Mouse (Mus musculus) thymus, adult 2 months (tissue): Measurements from ENCODE around the gene Papss2. TPM values are rescaled to one million over a fixed set of nuclear protein-coding genes. Genes with fewer than 3 reads are reported as not detected.

Experiments
- DNase-seq: peaks from one replicate; pipeline ENCODE4 v3.0.0; 2021
- H3K27ac ChIP-seq: fragments of 200-500 bp; 2 replicates; pipeline ENCODE4 v1.5.1; 2012; ENCODE audit warnings: low read length, control low read depth; ENCODE audit not compliant: control insufficient read depth, insufficient read depth
- H3K27me3 ChIP-seq: fragments of 200-500 bp; 2 replicates; pipeline ENCODE4 v1.6.1; 2012; ENCODE audit warnings: mild to moderate bottlenecking, low read length, moderate library complexity, mixed read lengths; ENCODE audit not compliant: control insufficient read depth, insufficient read depth
- H3K36me3 ChIP-seq: fragments of 200-500 bp; 2 replicates; pipeline ENCODE4 v1.6.1; 2012; ENCODE audit warnings: mild to moderate bottlenecking, low read length, moderate library complexity; ENCODE audit not compliant: control insufficient read depth, insufficient read depth
- H3K4me1 ChIP-seq: fragments of 200-500 bp; replicated peaks from 2 replicates; pipeline ENCODE4 v1.6.1; 2012; ENCODE audit warnings: low read length; ENCODE audit not compliant: control insufficient read depth, insufficient read depth
- H3K4me3 ChIP-seq: fragments of 200-500 bp; 2 replicates; pipeline ENCODE4 v1.5.1; 2012; ENCODE audit warnings: mild to moderate bottlenecking, low read length, control low read depth, moderate library complexity; ENCODE audit not compliant: control insufficient read depth, insufficient read depth
- CTCF ChIP-seq: fragments of 200-500 bp; IDR thresholded peaks from 2 replicates; pipeline ENCODE4 v1.5.1; 2012; ENCODE audit warnings: mild to moderate bottlenecking, control low read depth, low read length, moderate library complexity, borderline replicate concordance; ENCODE audit not compliant: control insufficient read depth, poor library complexity, insufficient read depth; ENCODE audit errors: extremely low read depth
- POLR2A ChIP-seq: fragments of 200-500 bp; IDR thresholded peaks from 2 replicates; pipeline ENCODE4 v1.6.1; 2012; ENCODE audit warnings: mild to moderate bottlenecking, low read length, control low read depth, moderate library complexity; ENCODE audit not compliant: control insufficient read depth, poor library complexity, insufficient read depth; ENCODE audit errors: extremely low read depth
- WGBS: fragments of 180-500 bp; shearing (Covaris S2); methylation state at CpG from one replicate; pipeline ENCODE4 v1.1.7; 2018; 5-methylcytosine and 5-hydroxymethylcytosine counted together
- polyA plus RNA-seq: library from polyadenylated mRNA; depleted of rRNA; stranded (reverse); fragments of >200 nt; gene quantifications from 2 replicates; pipeline ENCODE4 v1.2.3, GENCODE M21; 2012

The Papss2 gene
- polyA plus RNA-seq, 1 experiment = 5.7 TPM

- Histone ChIP-seq H3K4me1 (peaks cover 12% of the 10 kb centered on the region), H3K27ac (no peak overlapping the region), H3K27me3 (no peaks in the 10 kb centered on the region; the same call in 1 of the 2 replicates), H3K4me3 (no peak overlapping the region), H3K36me3 (no peaks in the 10 kb centered on the region)
- TF ChIP-seq POLR2A (no peak), CTCF (no peak)
- DNase-seq = no peak
- 95% methylated on average over 7 of the region's 7 CpGs for WGBS
Measured at GRCm38 (mm10) chr19:32592749-32593148, 2.8 kb upstream of the Papss2 start.

- H3K4me1 ChIP-seq = peaks cover 12% of the 10 kb centered on the region
- 60% methylated on average over 5 of the region's 5 CpGs for WGBS
- TF ChIP-seq POLR2A (no peak), CTCF (no peak)
- H3K36me3 ChIP-seq = no peaks in the 10 kb centered on the region
- H3K27ac ChIP-seq = no peak overlapping the region
- no peaks in the 10 kb centered on the region; the same call in 1 of the 2 replicates for H3K27me3 ChIP-seq
- DNase-seq = no peak
- H3K4me3 ChIP-seq = no peak overlapping the region
Measured at GRCm38 (mm10) chr19:32593870-32594269, 1.7 kb upstream of the Papss2 start.

- peaks cover 12% of the 10 kb centered on the region for H3K4me1 ChIP-seq
- no peaks in the 10 kb centered on the region; the same call in 1 of the 2 replicates for H3K27me3 ChIP-seq
- peak overlapping the region; percentile 71 for H3K4me3 ChIP-seq
- WGBS = 44% methylated on average over 8 of the region's 8 CpGs
- no peak for DNase-seq
- H3K36me3 ChIP-seq = no peaks in the 10 kb centered on the region
- TF ChIP-seq CTCF (no peak), POLR2A (no peak)
- no peak overlapping the region for H3K27ac ChIP-seq
Measured at GRCm38 (mm10) chr19:32595131-32595505, 472 bp upstream of the Papss2 start.

- no peak for TF ChIP-seq CTCF
- no peak for TF ChIP-seq POLR2A
- WGBS = 88% methylated on average over 7 of the region's 7 CpGs
- Histone ChIP-seq H3K36me3 (no peaks in the 10 kb centered on the region), H3K27ac (no peak overlapping the region), H3K27me3 (no peaks in the 10 kb centered on the region; the same call in 1 of the 2 replicates), H3K4me3 (no peak overlapping the region), H3K4me1 (peaks cover 12% of the 10 kb centered on the region)
- no peak for DNase-seq
Measured at GRCm38 (mm10) chr19:32599006-32599405, 3.4 kb downstream of the Papss2 start.

- DNase-seq = no peak
- H3K4me1 ChIP-seq = peaks cover 12% of the 10 kb centered on the region
- H3K4me3 ChIP-seq = no peak overlapping the region
- H3K36me3 ChIP-seq = no peaks in the 10 kb centered on the region
- H3K27ac ChIP-seq = no peak overlapping the region
- 90% methylated on average over 5 of the region's 5 CpGs for WGBS
- H3K27me3 ChIP-seq = no peaks in the 10 kb centered on the region; the same call in 1 of the 2 replicates
- no peak for TF ChIP-seq POLR2A
- TF ChIP-seq CTCF = no peak
Measured at GRCm38 (mm10) chr19:32599436-32599835, 3.8 kb downstream of the Papss2 start.

GRCm38 (mm10) chr19:32601033-32601770, 5.6 kb downstream of the Papss2 start:
- 92% methylated on average over 6 of the region's 6 CpGs for WGBS
- H3K4me1 ChIP-seq = 0 out of 2 replicates have a peak, but pooled peaks cover 3% of the 10 kb centered on the region
- H3K36me3 ChIP-seq = no peaks in the 10 kb centered on the region
- no peak for TF ChIP-seq CTCF
- TF ChIP-seq POLR2A = no peak
- H3K4me3 ChIP-seq = no peak overlapping the region
- H3K27me3 ChIP-seq = no peaks in the 10 kb centered on the region
- H3K27ac ChIP-seq = no peak overlapping the region
- DNase-seq = no peak
